ENCODE assay signal across 25 mouse cellular contexts in the genomic region with DNA sequence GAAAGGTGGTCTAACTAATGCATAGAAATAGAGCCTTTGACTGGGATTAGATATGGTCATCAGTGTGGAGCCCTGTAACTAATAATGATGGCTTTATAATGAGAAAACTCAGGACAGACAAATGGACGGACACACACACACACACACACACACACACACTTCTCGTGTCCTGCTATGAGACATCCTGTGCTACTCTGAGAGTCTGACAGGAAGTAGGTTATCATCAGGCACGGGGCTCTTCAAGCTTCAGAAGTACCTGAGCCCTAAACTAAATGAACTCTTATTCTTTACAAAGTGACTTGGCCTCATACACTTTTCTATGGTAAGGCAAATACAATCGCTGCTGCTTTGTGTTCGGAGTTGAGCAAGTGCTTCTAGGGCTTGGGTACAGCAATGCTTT.
"Had no signal": no experiment of that assay in that cellular context is flagged by ENCODE, and none has a peak within 500 bp of the region (broad histone marks: within the 10 kb centered on the region; RNA-seq: fewer than 3 reads in every experiment).

No protein-coding gene starts in this region.

- H3K4me3 ChIP-seq: heart, adult 2 months; heart, embryonic 13.5 days; heart, embryonic 15.5 days; hindbrain, embryonic 13.5 days; hindbrain, embryonic 15.5 days; kidney, embryonic 15.5 days; layer of hippocampus, adult 2 months; left cerebral cortex, adult 2 months; limb, embryonic 10.5 days; limb, embryonic 12.5 days; liver, embryonic 13.5 days; liver, embryonic 15.5 days had no signal

- H3K27ac ChIP-seq: heart, adult 2 months; heart, embryonic 13.5 days; heart, embryonic 15.5 days; hindbrain, embryonic 13.5 days; hindbrain, embryonic 15.5 days; hindbrain, postnatal 0 days; kidney, embryonic 15.5 days; kidney, postnatal 0 days; layer of hippocampus, adult 2 months; left cerebral cortex, adult 2 months; limb, embryonic 10.5 days; limb, embryonic 12.5 days; liver, embryonic 13.5 days; liver, embryonic 15.5 days had no signal

- DNase-seq: gastrocnemius, postnatal 10 days; gastrocnemius, postnatal 36 days; heart, adult 11 months; heart, adult 2 months; heart, postnatal 14 days; heart, postnatal 36 days; kidney, adult 11 months; kidney, adult 2 months; kidney, adult 9 months; kidney, postnatal 14 days; kidney, postnatal 36 days; liver; liver, embryonic 13.5 days had no signal
